10 mouse cellular contexts compared by ENCODE assay signal in genomic region chr6:138054166-138054565, GRCm38 (mm10). TPM values are rescaled to one million over a fixed set of nuclear protein-coding genes. Genes with fewer than 3 reads are reported as not detected.
DNase-seq lines count a peak whose midpoint lies in the region; ATAC-seq and TF ChIP-seq lines count a peak whose summit lies in the region.
"Had no signal": no experiment of that assay in that cellular context is flagged by ENCODE, and none has a peak within 500 bp of the region (broad histone marks: within the 10 kb centered on the region; RNA-seq: fewer than 3 reads in every experiment).

No protein-coding gene starts in this region.

- H3K27ac ChIP-seq in forebrain, postnatal 0 days (ENCODE audit: low read depth, low read length) = no peak overlapping the region
- H3K27ac ChIP-seq in forebrain, embryonic 11.5 days (ENCODE audit: low read depth, low read length) = no peak overlapping the region
- H3K27ac ChIP-seq in stomach, postnatal 0 days (replicated peaks) = no peak overlapping the region

- H3K4me3 ChIP-seq in forebrain, postnatal 0 days (ENCODE audit: low read depth, low read length) = no peak overlapping the region
- H3K4me3 ChIP-seq in forebrain, embryonic 11.5 days (ENCODE audit: low read depth, low read length) = no peak overlapping the region
- H3K4me3 ChIP-seq in stomach, postnatal 0 days (ENCODE audit: low read depth, low read length) = no peak overlapping the region
- H3K4me3 ChIP-seq: megakaryocyte, embryonic 14.5 days had no signal

- H3K27me3 ChIP-seq in forebrain, postnatal 0 days (ENCODE audit: insufficient read depth, low read length) = no peaks in the 10 kb centered on the region
- H3K27me3 ChIP-seq in forebrain, embryonic 11.5 days (ENCODE audit: control insufficient read depth, insufficient read depth, low read length) = no peaks in the 10 kb centered on the region
- no peaks in the 10 kb centered on the region for H3K27me3 ChIP-seq in stomach, postnatal 0 days (ENCODE audit: control insufficient read depth, insufficient read depth, low read length)
- H3K27me3 ChIP-seq: megakaryocyte, embryonic 14.5 days had no signal

- H3K4me2 ChIP-seq in forebrain, postnatal 0 days (ENCODE audit: low read depth) = no peak overlapping the region
- no peak overlapping the region for H3K4me2 ChIP-seq in forebrain, embryonic 11.5 days (ENCODE audit: low read depth, low read length, severe bottlenecking)
- H3K4me2 ChIP-seq in stomach, postnatal 0 days (replicated peaks; ENCODE audit: low read depth) = no peak overlapping the region

- H3K36me3 ChIP-seq in forebrain, postnatal 0 days (ENCODE audit: insufficient read depth) = no peaks in the 10 kb centered on the region
- no peaks in the 10 kb centered on the region for H3K36me3 ChIP-seq in forebrain, embryonic 11.5 days (ENCODE audit: control insufficient read depth, insufficient read depth, low read length)
- H3K36me3 ChIP-seq in stomach, postnatal 0 days (ENCODE audit: control insufficient read depth, insufficient read depth, low read length) = no peaks in the 10 kb centered on the region
- H3K36me3 ChIP-seq: G1E had no signal

- no peak for TF ChIP-seq EP300 in stomach, postnatal 0 days (optimal IDR thresholded peaks at IDR 0.05)

- no peak for DNase-seq in forebrain, postnatal 0 days
- no peak for DNase-seq in forebrain, embryonic 11.5 days (ENCODE audit: low spot score)
- peak; percentile 7 for DNase-seq in thymus, postnatal 0 days (ENCODE audit: low spot score)
- DNase-seq in thymus, postnatal 25 days = no peak
- peak; percentile 57 for DNase-seq in kidney, adult 9 months
- no peak for DNase-seq in stomach, postnatal 0 days (ENCODE audit: low spot score)
- DNase-seq in gastrocnemius, postnatal 25 days = no peak
- no peak for DNase-seq in left cerebral cortex, postnatal 14 days (ENCODE audit: low spot score in 2 of 2)

- ATAC-seq in forebrain, postnatal 0 days = no peak
- no peak for ATAC-seq in forebrain, embryonic 11.5 days (replicated peaks; ENCODE audit: low FRiP score)
- ATAC-seq in stomach, postnatal 0 days (ENCODE audit: low FRiP score, low TSS enrichment) = no peak

- intact Hi-C loops in left cerebral cortex, postnatal 14 days (cut with DNase I) = no loop called here

- no peaks in the 10 kb centered on the region for H3K4me1 ChIP-seq in forebrain, postnatal 0 days (ENCODE audit: insufficient read depth)
- H3K4me1 ChIP-seq in forebrain, embryonic 11.5 days (replicated peaks; ENCODE audit: control insufficient read depth, insufficient read depth, low read length) = no peaks in the 10 kb centered on the region
- no peaks in the 10 kb centered on the region for H3K4me1 ChIP-seq in stomach, postnatal 0 days (replicated peaks; ENCODE audit: control insufficient read depth, insufficient read depth)
- H3K4me1 ChIP-seq: megakaryocyte, embryonic 14.5 days had no signal

- H3K9me3 ChIP-seq in forebrain, postnatal 0 days (ENCODE audit: low read length) = no peaks in the 10 kb centered on the region
- H3K9me3 ChIP-seq in forebrain, embryonic 11.5 days (ENCODE audit: control insufficient read depth, low read length) = no peaks in the 10 kb centered on the region
- no peaks in the 10 kb centered on the region for H3K9me3 ChIP-seq in stomach, postnatal 0 days (ENCODE audit: control insufficient read depth, low read length)

- no peak overlapping the region for H3K9ac ChIP-seq in forebrain, postnatal 0 days
- H3K9ac ChIP-seq in forebrain, embryonic 11.5 days (ENCODE audit: low read length) = no peak overlapping the region
- H3K9ac ChIP-seq in stomach, postnatal 0 days (ENCODE audit: low read length) = no peak overlapping the region

- 70% methylated on average over 1 of the region's 1 CpGs for WGBS in forebrain, postnatal 0 days
- 52% methylated on average over 1 of the region's 1 CpGs for WGBS in forebrain, embryonic 11.5 days
- 75% methylated on average over 1 of the region's 1 CpGs for WGBS in stomach, postnatal 0 days

- peak; percentile 46 for TF ChIP-seq CTCF in forebrain, postnatal 0 days (IDR thresholded peaks at IDR 0.05; ENCODE audit: low read depth)
- TF ChIP-seq CTCF in stomach, postnatal 0 days (IDR thresholded peaks at IDR 0.05; ENCODE audit: low read depth) = peak; percentile 69

RNA-seq across cellular contexts. Expression of gene Slc15a5, which starts 25.6 kb away (rescaled TPM):
- 0.10 TPM in 1 of 2 replicates, not detected in the other for total RNA-seq in forebrain, postnatal 0 days (2014; rRNA removed)
- polyA plus RNA-seq in forebrain, postnatal 0 days (2015; fragmentation: Nextera tagmentation; extraction: Ambion mirVana) = 0.11 TPM in 1 of 2 replicates, not detected in the other
- not detected in 2 replicates for polyA plus RNA-seq in forebrain, embryonic 11.5 days (2014; fragmentation: Nextera tagmentation; extraction: Ambion mirVana)
- polyA plus RNA-seq in thymus, postnatal 0 days (2015; fragmentation: Nextera tagmentation; extraction: Ambion mirVana) = 0.36 TPM in 1 of 2 replicates, not detected in the other
- not detected in 2 replicates for polyA plus RNA-seq in stomach, postnatal 0 days (2015; fragmentation: Nextera tagmentation; extraction: Ambion mirVana)
- total RNA-seq in gastrocnemius, postnatal 25 days (2021) = 1 to 10 TPM; 1.0 to 2.4 TPM
- total RNA-seq in left cerebral cortex, postnatal 14 days (2021) = under 1 TPM; 0.17 to 0.86 TPM
- polyA plus RNA-seq: G1E had no signal

Comparison
In these comparisons a context has a peak if more than half of its experiments do, and no peak if none do; other contexts are left out.
1. DNase-seq: peak in thymus, postnatal 0 days (single experiment) and kidney, adult 9 months (single experiment); none in forebrain, postnatal 0 days (single experiment), forebrain, embryonic 11.5 days (single experiment), thymus, postnatal 25 days (single experiment), stomach, postnatal 0 days (single experiment), gastrocnemius, postnatal 25 days (single experiment) and left cerebral cortex, postnatal 14 days (0 of 2).